Mouse (Mus musculus) cortical plate, adult 2 months (tissue): ENCODE measurements around the gene Prickle2.

Source experiments
- CTCF ChIP-seq: fragments of 200-500 bp; IDR thresholded peaks from 2 replicates; pipeline ENCODE4 v1.5.1; 2011; ENCODE audit warnings: mild to moderate bottlenecking, control low read depth, low read length; ENCODE audit not compliant: insufficient read depth; ENCODE audit errors: extremely low read depth
- POLR2A ChIP-seq: fragments of 200-500 bp; IDR thresholded peaks from 2 replicates; pipeline ENCODE4 v1.6.1; 2011; ENCODE audit warnings: mild to moderate bottlenecking, low read length, control low read depth; ENCODE audit not compliant: insufficient read depth; ENCODE audit errors: extremely low read depth

GRCm38 (mm10) chr6:92381085-92381484, 324.9 kb downstream of the Prickle2 start:
- TF ChIP-seq CTCF (no peak), POLR2A (no peak)
